Mouse (Mus musculus) heart, embryonic 14.5 days (tissue): Measurements from ENCODE around the gene Slc11a2. TPM values are rescaled to one million over a fixed set of nuclear protein-coding genes. Genes with fewer than 3 reads are reported as not detected.
"Not testable (repeated sequence)": the region's sequence is repeated elsewhere in the genome, so short reads cannot be mapped to it uniquely, and the experiment has no call there.

Experiments
- ATAC-seq: fragments of 200-750 bp; cut with Nextera tagmentation; 2 replicates; pipeline ENCODE4 v1.8.0; 2017; ENCODE audit warnings: low read depth, moderate TSS enrichment; ENCODE audit not compliant: insufficient number of reproducible peaks, insufficient read depth, low FRiP score
- H3K27ac ChIP-seq, 2 experiments: fragments of 200-500 bp in 1 of 2; fragments of 300-500 bp in 1 of 2; sonication (generic) in 1 of 2; replicated peaks in 1 of 2; 2 replicates each; pipeline ENCODE4 v1.5.1; 2012 to 2014; ENCODE audit warnings: low read depth in 2 of 2, low read length in 2 of 2, control low read depth in 1 of 2, mild to moderate bottlenecking in 1 of 2, mixed read lengths in 1 of 2; ENCODE audit not compliant: control insufficient read depth in 1 of 2, insufficient read depth in 1 of 2
- H3K27me3 ChIP-seq: fragments of 300-500 bp; sonication (generic); 2 replicates; pipeline ENCODE4 v1.6.1; 2014; ENCODE audit warnings: mild to moderate bottlenecking, low read length, control low read depth; ENCODE audit not compliant: control insufficient read depth, insufficient read depth
- H3K36me3 ChIP-seq: fragments of 300-500 bp; sonication (generic); 2 replicates; pipeline ENCODE4 v1.6.1; 2014; ENCODE audit warnings: mild to moderate bottlenecking, control low read depth, low read length, mixed read lengths; ENCODE audit not compliant: control insufficient read depth, insufficient read depth
- H3K4me1 ChIP-seq, 2 experiments: fragments of 200-500 bp in 1 of 2; fragments of 300-500 bp in 1 of 2; sonication (generic) in 1 of 2; 2 replicates each; pipeline ENCODE4 v1.6.1; 2012 to 2014; ENCODE audit warnings: low read length in 2 of 2, control low read depth in 1 of 2, mixed read lengths in 1 of 2; ENCODE audit not compliant: control insufficient read depth in 2 of 2, insufficient read depth in 2 of 2
- H3K4me2 ChIP-seq: fragments of 300-500 bp; sonication (generic); 2 replicates; pipeline ENCODE4 v1.6.1; 2014; ENCODE audit warnings: mild to moderate bottlenecking, low read length
- H3K4me3 ChIP-seq, 2 experiments: fragments of 200-500 bp in 1 of 2; fragments of 300-500 bp in 1 of 2; sonication (generic) in 1 of 2; 2 replicates each; pipeline ENCODE4 v1.5.1; 2012 to 2014; ENCODE audit warnings: low read length in 2 of 2, mild to moderate bottlenecking in 2 of 2, control low read depth in 1 of 2, low read depth in 1 of 2, moderate library complexity in 1 of 2; ENCODE audit not compliant: control insufficient read depth in 1 of 2, insufficient read depth in 1 of 2
- H3K9ac ChIP-seq: fragments of 300-500 bp; sonication (generic); 2 replicates; pipeline ENCODE4 v1.6.1; 2014; ENCODE audit warnings: mild to moderate bottlenecking, low read length
- H3K9me3 ChIP-seq: fragments of 300-500 bp; sonication (generic); 2 replicates; pipeline ENCODE4 v1.6.1; 2016; ENCODE audit warnings: low read length, control low read depth; ENCODE audit not compliant: control insufficient read depth
- WGBS: fragments of 180-500 bp; shearing (Covaris S2); extraction: QIAGEN DNeasy Blood & Tissue Kit; methylation state at CpG from one replicate; pipeline ENCODE4 v1.1.7; 2014; 5-methylcytosine and 5-hydroxymethylcytosine counted together
- polyA plus RNA-seq: library from polyadenylated mRNA; unstranded; fragments of >200 nt; fragmentation: Nextera tagmentation; extraction: Ambion mirVana; gene quantifications from 2 replicates; pipeline ENCODE4 v1.2.1, GENCODE M21; 2014

The Slc11a2 gene
- polyA plus RNA-seq, 1 experiment from 2014 or later, result 12.7 TPM

GRCm38 (mm10) chr15:100349496-100349895 lies 75.4 kb downstream of the Slc11a2 start:
- Histone ChIP-seq H3K9me3 (peaks cover 4% of the 10 kb centered on the region; the same call in 1 of the 2 replicates), H3K4me3 (no peak overlapping the region), H3K27me3 (no peaks in the 10 kb centered on the region), H3K4me1 (peaks cover 13 to 20% of the 10 kb centered on the region in 2 experiments), H3K9ac (no peak overlapping the region), H3K36me3 (no peaks in the 10 kb centered on the region), H3K4me2 (no peak overlapping the region), H3K27ac (no peak overlapping the region)
- no peak for ATAC-seq
- 13% methylated on average over 2 of the region's 2 CpGs for WGBS

- no peaks in the 10 kb centered on the region for H3K36me3 ChIP-seq
- H3K4me2 ChIP-seq, result no peak overlapping the region
- 73% methylated on average over 14 of the region's 14 CpGs for WGBS
- H3K27me3 ChIP-seq, result no peaks in the 10 kb centered on the region
- no peak overlapping the region for H3K27ac ChIP-seq
- H3K4me1 ChIP-seq, result peaks cover 11 to 16% of the 10 kb centered on the region in 2 experiments
- H3K9me3 ChIP-seq, result peaks cover 4% of the 10 kb centered on the region; the same call in 1 of the 2 replicates
- no peak overlapping the region for H3K4me3 ChIP-seq
- ATAC-seq, result no peak
- no peak overlapping the region for H3K9ac ChIP-seq
Measured at GRCm38 (mm10) chr15:100346761-100347160, 78.1 kb downstream of the Slc11a2 start.

- H3K9me3 ChIP-seq, result peaks cover 4% of the 10 kb centered on the region; the same call in 1 of the 2 replicates
- H3K27me3 ChIP-seq, result no peaks in the 10 kb centered on the region
- H3K4me2 ChIP-seq, result no peak overlapping the region
- no peaks in the 10 kb centered on the region for H3K36me3 ChIP-seq
- H3K4me3 ChIP-seq, result no peak overlapping the region
- no peak for ATAC-seq
- peaks cover 3 to 7% of the 10 kb centered on the region in 2 experiments; a peak in 1 of 4 replicates for H3K4me1 ChIP-seq
- no peak overlapping the region for H3K9ac ChIP-seq
- H3K27ac ChIP-seq, result no peak overlapping the region
Measured at GRCm38 (mm10) chr15:100345484-100345883, 79.4 kb downstream of the Slc11a2 start.

GRCm38 (mm10) chr15:100341314-100341980 lies 83.4 kb downstream of the Slc11a2 start:
- H3K9me3 ChIP-seq, H3K27me3 ChIP-seq, ATAC-seq, H3K36me3 ChIP-seq, H3K4me1 ChIP-seq, H3K9ac ChIP-seq, H3K4me3 ChIP-seq, H3K4me2 ChIP-seq, H3K27ac ChIP-seq: not testable (repeated sequence)
- WGBS, result 61% methylated on average over 4 of the region's 5 CpGs

Other genes starting within 250 kb of the Slc11a2 start
- 36.8 and 37.1 TPM in 2 replicates for gene Atf1, start 197.3 kb downstream of the Slc11a2 start, polyA plus RNA-seq
- gene Tmprss12, start 144.2 kb downstream of the Slc11a2 start, polyA plus RNA-seq, result not detected in 2 replicates
- 2.2 and 3.8 TPM in 2 replicates for gene Mettl7a1, start 120.9 kb downstream of the Slc11a2 start, polyA plus RNA-seq
- gene Mettl7a3, start 90.1 kb downstream of the Slc11a2 start, polyA plus RNA-seq, result not detected in 2 replicates
- gene Methig1, start 71.9 kb downstream of the Slc11a2 start, polyA plus RNA-seq, result not detected in 2 replicates
- not detected in 2 replicates for gene Mettl7a2, start 71.9 kb downstream of the Slc11a2 start, polyA plus RNA-seq
- not detected in 2 replicates for gene Higd1c, start 60.5 kb downstream of the Slc11a2 start, polyA plus RNA-seq
- gene Gm5475, start 2.9 kb downstream of the Slc11a2 start, polyA plus RNA-seq, result not detected in 2 replicates
- 12.8 and 13.6 TPM in 2 replicates for gene Letmd1, start 44.0 kb upstream of the Slc11a2 start, polyA plus RNA-seq
- gene Csrnp2, start 70.4 kb upstream of the Slc11a2 start, polyA plus RNA-seq, result 7.8 and 8.1 TPM in 2 replicates
- 17.1 and 19.9 TPM in 2 replicates for gene Tfcp2, start 126.9 kb upstream of the Slc11a2 start, polyA plus RNA-seq
- 7.1 and 8.2 TPM in 2 replicates for gene Pou6f1, start 174.9 kb upstream of the Slc11a2 start, polyA plus RNA-seq
- gene Dazap2, start 190.3 kb upstream of the Slc11a2 start, polyA plus RNA-seq, result 253 and 254 TPM in 2 replicates
- gene Smagp, start 211.9 kb upstream of the Slc11a2 start, polyA plus RNA-seq, result 14.5 and 18.7 TPM in 2 replicates
- gene Bin2, start 244.5 kb upstream of the Slc11a2 start, polyA plus RNA-seq, result 1.9 and 2.8 TPM in 2 replicates